Mouse (Mus musculus): ENCODE measurements around the gene Ep400. TPM values are rescaled to one million over a fixed set of nuclear protein-coding genes. Genes with fewer than 3 reads are reported as not detected.

Gene Ep400
- total RNA-seq, 2 experiments from 2014 or later: 20.2 to 22.9 TPM

GRCm38 (mm10) chr5:110711455-110711854 is 59.1 kb downstream of the Ep400 start:
- TF ChIP-seq CTCF (IDR thresholded peaks at IDR 0.05): no peak
- DNase-seq: no peak
- Histone ChIP-seq H3K4me3 (no peak overlapping the region), H3K27ac (no peak overlapping the region)
- intact Hi-C loops (cut with DNase I): no loop called here

GRCm38 (mm10) chr5:110709256-110709655 is 61.3 kb downstream of the Ep400 start:
- Histone ChIP-seq H3K4me3 (no peak overlapping the region), H3K27ac (no peak overlapping the region)
- no peak for TF ChIP-seq CTCF (IDR thresholded peaks at IDR 0.05)
- DNase-seq: no peak
- intact Hi-C loops (cut with DNase I): no loop called here

- DNase-seq: no peak
- intact Hi-C loops (cut with DNase I): no loop called here
- Histone ChIP-seq H3K4me3 (no peak overlapping the region), H3K27ac (no peak overlapping the region)
- TF ChIP-seq CTCF (IDR thresholded peaks at IDR 0.05): no peak
Observed at GRCm38 (mm10) chr5:110704004-110704403, 66.5 kb downstream of the Ep400 start.

- Histone ChIP-seq H3K4me3 (no peak overlapping the region), H3K27ac (no peak overlapping the region)
- no peak for DNase-seq
- intact Hi-C loops (cut with DNase I): no loop called here
- TF ChIP-seq CTCF (IDR thresholded peaks at IDR 0.05): no peak
Observed at GRCm38 (mm10) chr5:110698617-110699016, 71.9 kb downstream of the Ep400 start.

- intact Hi-C loops (cut with DNase I): no loop called here
- H3K27ac ChIP-seq: no peak overlapping the region
- DNase-seq: no peak
- H3K4me3 ChIP-seq: no peak overlapping the region
- no peak for TF ChIP-seq CTCF (IDR thresholded peaks at IDR 0.05)
Observed at GRCm38 (mm10) chr5:110682041-110682440, 88.5 kb downstream of the Ep400 start.

- intact Hi-C loops (cut with DNase I): no loop called here
- DNase-seq: no peak
- H3K4me3 ChIP-seq: no peak overlapping the region
- TF ChIP-seq CTCF (IDR thresholded peaks at IDR 0.05): no peak
- no peak overlapping the region for H3K27ac ChIP-seq
Observed at GRCm38 (mm10) chr5:110665486-110666121, 104.9 kb downstream of the Ep400 start.

GRCm38 (mm10) chr5:110664750-110665269 is 105.7 kb downstream of the Ep400 start:
- intact Hi-C loops (cut with DNase I): no loop called here
- Histone ChIP-seq H3K27ac (no peak overlapping the region), H3K4me3 (no peak overlapping the region)
- TF ChIP-seq CTCF (IDR thresholded peaks at IDR 0.05): no peak
- no peak for DNase-seq

- H3K27ac ChIP-seq: no peak overlapping the region
- intact Hi-C loops (cut with DNase I): no loop called here
- DNase-seq: no peak
- H3K4me3 ChIP-seq: no peak overlapping the region
- TF ChIP-seq CTCF (IDR thresholded peaks at IDR 0.05): no peak
Observed at GRCm38 (mm10) chr5:110664041-110664440, 106.5 kb downstream of the Ep400 start.

- no peak for DNase-seq
- intact Hi-C loops (cut with DNase I): no loop called here
- TF ChIP-seq CTCF (IDR thresholded peaks at IDR 0.05): no peak
- Histone ChIP-seq H3K4me3 (no peak overlapping the region), H3K27ac (no peak overlapping the region)
Observed at GRCm38 (mm10) chr5:110659682-110660081, 110.8 kb downstream of the Ep400 start.

- DNase-seq: no peak
- intact Hi-C loops (cut with DNase I): loop anchor here (5.0 kb wide), 1 partner anchor 619 kb away; no protein-coding TSS in a partner anchor
- peak overlapping the region; percentile 92 for H3K27ac ChIP-seq
Observed at GRCm38 (mm10) chr5:110653686-110654085, 116.8 kb downstream of the Ep400 start.

GRCm38 (mm10) chr5:110652719-110653648 is 117.5 kb downstream of the Ep400 start, which contains the start of the genes Noc4l and Ddx51:
TSS of gene Noc4l (minus strand) at chr5:110653417.
TSS of gene Ddx51 (plus strand) at chr5:110653451.
- Histone ChIP-seq H3K4me3 (peak within 1 kb of the TSS; percentile 80), H3K27ac (peak within 1 kb of the TSS; percentile 92)
- TF ChIP-seq CTCF (IDR thresholded peaks at IDR 0.05): peak; percentile 3; the same call in 1 of the 2 replicates
- peak; percentile 97 for DNase-seq
- intact Hi-C loops (cut with DNase I): loop anchor here (5.0 kb wide), 1 partner anchor 619 kb away; no protein-coding TSS in a partner anchor

More at GRCm38 (mm10) chr5:110653686-110654085, 116.8 kb downstream of the Ep400 start:
- TF ChIP-seq CTCF (IDR thresholded peaks at IDR 0.05): no peak
- H3K4me3 ChIP-seq: peak overlapping the region; percentile 80

GRCm38 (mm10) chr5:110646377-110646776 is 124.1 kb downstream of the Ep400 start:
- no peak overlapping the region for H3K4me3 ChIP-seq
- intact Hi-C loops (cut with DNase I): no loop called here
- TF ChIP-seq CTCF (IDR thresholded peaks at IDR 0.05): no peak
- no peak overlapping the region for H3K27ac ChIP-seq
- DNase-seq: no peak

GRCm38 (mm10) chr5:110639459-110639858 is 131.1 kb downstream of the Ep400 start:
- Histone ChIP-seq H3K4me3 (peak overlapping the region; percentile 52), H3K27ac (no peak overlapping the region)
- intact Hi-C loops (cut with DNase I): no loop called here
- TF ChIP-seq CTCF (IDR thresholded peaks at IDR 0.05): peak; percentile 88
- DNase-seq: peak; percentile 53

All from gastrocnemius, adult 2 months (tissue).